Comparison of ENCODE assay signal across 8 mouse cellular contexts in the genomic region with DNA sequence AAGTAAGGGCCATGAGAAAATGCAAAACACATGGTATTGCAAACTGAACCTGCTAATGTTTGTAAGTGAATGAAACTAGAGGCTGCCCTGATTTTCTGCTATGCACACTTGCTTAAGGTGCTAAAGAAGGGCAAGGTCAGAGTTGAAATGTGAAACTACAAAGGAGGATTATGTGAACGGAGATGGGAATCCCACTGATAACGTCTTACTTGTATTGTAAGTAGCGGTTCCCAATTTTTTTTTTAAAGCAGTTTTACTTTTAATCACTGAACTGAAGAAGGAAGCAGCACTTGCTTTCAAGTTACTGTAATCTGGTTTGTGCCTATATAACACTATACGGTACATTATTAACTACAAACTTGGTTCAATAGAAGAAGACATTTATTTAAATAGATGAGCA. TPM values are rescaled to one million over a fixed set of nuclear protein-coding genes. Genes with fewer than 3 reads are reported as not detected.
A peak's percentile ranks its signal among the peaks of the same experiment; 100 is the strongest.
DNase-seq lines count a peak whose midpoint lies in the region; ATAC-seq and TF ChIP-seq lines count a peak whose summit lies in the region.

No protein-coding gene starts in this region.

- H3K4me1 ChIP-seq in neural tube, embryonic 11.5 days (ENCODE audit: control insufficient read depth, insufficient read depth, low read length), result 0 out of 2 replicates have a peak, but pooled peaks cover 3% of the 10 kb centered on the region
- peaks cover 15% of the 10 kb centered on the region for H3K4me1 ChIP-seq in hindbrain, embryonic 12.5 days
- H3K4me1 ChIP-seq in liver, embryonic 14.5 days (replicated peaks; ENCODE audit: control insufficient read depth in 2 of 2, insufficient read depth in 2 of 2, low read length in 1 of 2), result no peaks in the 10 kb centered on the region
- peaks cover 9% of the 10 kb centered on the region for H3K4me1 ChIP-seq in stomach, embryonic 16.5 days (ENCODE audit: control insufficient read depth, insufficient read depth, low read length)

- no peak for DNase-seq in neural tube, embryonic 11.5 days (ENCODE audit: low spot score)
- no peak for DNase-seq in neural tube, embryonic 10.5 days (ENCODE audit: extremely low spot score, low spot score)
- DNase-seq in liver, embryonic 14.5 days (ENCODE audit: low read depth in 3 of 3, low spot score in 3 of 3), result no peak
- no peak for DNase-seq in left cerebral cortex, adult 18-20 months (ENCODE audit: low spot score in 2 of 2)
- no peak for DNase-seq in embryo, embryonic 11 days
- DNase-seq in frontal cortex, adult 2 months (ENCODE audit: extremely low spot score in 1 of 2, low spot score in 1 of 2), result no peak

- no peaks in the 10 kb centered on the region for H3K27me3 ChIP-seq in neural tube, embryonic 11.5 days (ENCODE audit: control insufficient read depth, insufficient read depth, low read length)
- H3K27me3 ChIP-seq in hindbrain, embryonic 12.5 days, result no peaks in the 10 kb centered on the region
- peaks cover 47% of the 10 kb centered on the region for H3K27me3 ChIP-seq in liver, embryonic 14.5 days (ENCODE audit: control insufficient read depth, insufficient read depth, low read length)
- H3K27me3 ChIP-seq in stomach, embryonic 16.5 days (ENCODE audit: control insufficient read depth, insufficient read depth, low read length), result no peaks in the 10 kb centered on the region

- 76% methylated on average over 4 of the region's 4 CpGs for WGBS in neural tube, embryonic 11.5 days
- 64% methylated on average over 4 of the region's 4 CpGs for WGBS in hindbrain, embryonic 12.5 days
- WGBS in liver, embryonic 14.5 days (ENCODE audit: insufficient replicate concordance), result 76% methylated on average over 4 of the region's 4 CpGs
- 65% methylated on average over 4 of the region's 4 CpGs for WGBS in stomach, embryonic 16.5 days

- no peak overlapping the region for H3K27ac ChIP-seq in neural tube, embryonic 11.5 days (ENCODE audit: low read depth, low read length)
- no peak overlapping the region for H3K27ac ChIP-seq in hindbrain, embryonic 12.5 days
- no peak overlapping the region for H3K27ac ChIP-seq in liver, embryonic 14.5 days
- H3K27ac ChIP-seq in stomach, embryonic 16.5 days (ENCODE audit: low read length), result no peak overlapping the region

- H3K4me3 ChIP-seq in neural tube, embryonic 11.5 days (ENCODE audit: low read depth, low read length), result no peak overlapping the region
- peak overlapping the region; percentile 82 for H3K4me3 ChIP-seq in hindbrain, embryonic 12.5 days
- H3K4me3 ChIP-seq in liver, embryonic 14.5 days (ENCODE audit: insufficient read depth in 1 of 2, low read depth in 2 of 2, low read length in 2 of 2), result no peak overlapping the region; a peak in 1 of 4 replicates
- H3K4me3 ChIP-seq in stomach, embryonic 16.5 days (replicated peaks; ENCODE audit: low read length), result peak overlapping the region; percentile 93

- no peak for ATAC-seq in neural tube, embryonic 11.5 days (ENCODE audit: insufficient read depth, low FRiP score, low TSS enrichment)
- ATAC-seq in hindbrain, embryonic 12.5 days (ENCODE audit: low FRiP score), result no peak
- no peak for ATAC-seq in liver, embryonic 14.5 days (ENCODE audit: insufficient read depth)
- no peak for ATAC-seq in stomach, embryonic 16.5 days (ENCODE audit: insufficient read depth, low FRiP score)

- H3K9ac ChIP-seq in neural tube, embryonic 11.5 days (ENCODE audit: low read length), result no peak overlapping the region
- H3K9ac ChIP-seq in hindbrain, embryonic 12.5 days, result no peak overlapping the region
- H3K9ac ChIP-seq in liver, embryonic 14.5 days (replicated peaks), result no peak overlapping the region
- H3K9ac ChIP-seq in stomach, embryonic 16.5 days (ENCODE audit: low read length), result no peak overlapping the region

- TF ChIP-seq EP300 in liver, embryonic 14.5 days (IDR thresholded peaks at IDR 0.05; ENCODE audit: low read depth), result no peak

- H3K9me3 ChIP-seq in neural tube, embryonic 11.5 days (ENCODE audit: control insufficient read depth, low read length), result no peaks in the 10 kb centered on the region
- H3K9me3 ChIP-seq in hindbrain, embryonic 12.5 days (replicated peaks), result no peaks in the 10 kb centered on the region
- no peaks in the 10 kb centered on the region for H3K9me3 ChIP-seq in liver, embryonic 14.5 days (ENCODE audit: control insufficient read depth, low read length)
- no peaks in the 10 kb centered on the region for H3K9me3 ChIP-seq in stomach, embryonic 16.5 days (replicated peaks; ENCODE audit: control insufficient read depth, low read length)

- H3K36me3 ChIP-seq in neural tube, embryonic 11.5 days (ENCODE audit: control insufficient read depth, insufficient read depth, low read length), result no peaks in the 10 kb centered on the region
- no peaks in the 10 kb centered on the region for H3K36me3 ChIP-seq in hindbrain, embryonic 12.5 days
- H3K36me3 ChIP-seq in liver, embryonic 14.5 days (replicated peaks; ENCODE audit: control insufficient read depth, insufficient read depth, low read depth), result no peaks in the 10 kb centered on the region
- H3K36me3 ChIP-seq in stomach, embryonic 16.5 days (ENCODE audit: control insufficient read depth, insufficient read depth, low read length), result no peaks in the 10 kb centered on the region

- H3K4me2 ChIP-seq in neural tube, embryonic 11.5 days (ENCODE audit: low read depth), result peak overlapping the region; percentile 100
- H3K4me2 ChIP-seq in hindbrain, embryonic 12.5 days (replicated peaks), result peak overlapping the region; percentile 98
- H3K4me2 ChIP-seq in liver, embryonic 14.5 days (ENCODE audit: low read depth), result peak overlapping the region; percentile 80
- peak overlapping the region; percentile 91 for H3K4me2 ChIP-seq in stomach, embryonic 16.5 days (ENCODE audit: low read depth, low read length)

- TF ChIP-seq CTCF in liver, embryonic 14.5 days (IDR thresholded peaks at IDR 0.05; ENCODE audit: low read depth), result no peak

RNA-seq across cellular contexts. Expression of gene Sowahc, which starts 2.1 kb away (rescaled TPM):
- polyA plus RNA-seq in neural tube, embryonic 11.5 days (2014; fragmentation: Nextera tagmentation; extraction: Ambion mirVana), result 13.0 and 13.6 TPM in 2 replicates
- 19.6 and 20.8 TPM in 2 replicates for polyA plus RNA-seq in hindbrain, embryonic 12.5 days (2016; fragmentation: Nextera tagmentation; extraction: Ambion mirVana)
- polyA plus RNA-seq in liver, embryonic 14.5 days (2012; rRNA removed), result 0.73 and 0.95 TPM in 2 replicates
- 1.1 and 1.4 TPM in 2 replicates for polyA plus RNA-seq in liver, embryonic 14.5 days (2014; fragmentation: Nextera tagmentation; extraction: Ambion mirVana)
- polyA plus RNA-seq in stomach, embryonic 16.5 days (2015; fragmentation: Nextera tagmentation; extraction: Ambion mirVana), result 20.6 and 21.3 TPM in 2 replicates
- 1 to 10 TPM; 6.9 to 7.8 TPM for total RNA-seq in left cerebral cortex, adult 18-20 months (2021)
- polyA plus RNA-seq in frontal cortex, adult 2 months (2012; rRNA removed), result 4.9 and 5.6 TPM in 2 replicates

RNA-seq across cellular contexts. Expression of gene Sept10, which starts 2.2 kb away (rescaled TPM):
- 32.5 and 34.8 TPM in 2 replicates for polyA plus RNA-seq in neural tube, embryonic 11.5 days (2014; fragmentation: Nextera tagmentation; extraction: Ambion mirVana)
- polyA plus RNA-seq in hindbrain, embryonic 12.5 days (2016; fragmentation: Nextera tagmentation; extraction: Ambion mirVana), result 24.4 and 29.0 TPM in 2 replicates
- 5.2 and 8.1 TPM in 2 replicates for polyA plus RNA-seq in liver, embryonic 14.5 days (2012; rRNA removed)
- polyA plus RNA-seq in liver, embryonic 14.5 days (2014; fragmentation: Nextera tagmentation; extraction: Ambion mirVana), result 10.2 and 10.9 TPM in 2 replicates
- 37.9 and 41.7 TPM in 2 replicates for polyA plus RNA-seq in stomach, embryonic 16.5 days (2015; fragmentation: Nextera tagmentation; extraction: Ambion mirVana)
- total RNA-seq in left cerebral cortex, adult 18-20 months (2021), result 1 to 10 TPM; 5.5 to 7.1 TPM
- polyA plus RNA-seq in frontal cortex, adult 2 months (2012; rRNA removed), result 7.8 and 9.6 TPM in 2 replicates

Comparison
In these comparisons a context has a peak if more than half of its experiments do, and no peak if none do; other contexts are left out.
1. H3K4me3 ChIP-seq: peak in hindbrain, embryonic 12.5 days (single experiment) and stomach, embryonic 16.5 days (single experiment); none in neural tube, embryonic 11.5 days (single experiment) and liver, embryonic 14.5 days (0 of 2).
2. Peak in every context shown above with its lines, with median percentiles within 50 percentile points of each other: H3K4me2 ChIP-seq.